Mouse (Mus musculus): ENCODE measurements around the gene Gm15557.

Gm15557 gene

DNA sequence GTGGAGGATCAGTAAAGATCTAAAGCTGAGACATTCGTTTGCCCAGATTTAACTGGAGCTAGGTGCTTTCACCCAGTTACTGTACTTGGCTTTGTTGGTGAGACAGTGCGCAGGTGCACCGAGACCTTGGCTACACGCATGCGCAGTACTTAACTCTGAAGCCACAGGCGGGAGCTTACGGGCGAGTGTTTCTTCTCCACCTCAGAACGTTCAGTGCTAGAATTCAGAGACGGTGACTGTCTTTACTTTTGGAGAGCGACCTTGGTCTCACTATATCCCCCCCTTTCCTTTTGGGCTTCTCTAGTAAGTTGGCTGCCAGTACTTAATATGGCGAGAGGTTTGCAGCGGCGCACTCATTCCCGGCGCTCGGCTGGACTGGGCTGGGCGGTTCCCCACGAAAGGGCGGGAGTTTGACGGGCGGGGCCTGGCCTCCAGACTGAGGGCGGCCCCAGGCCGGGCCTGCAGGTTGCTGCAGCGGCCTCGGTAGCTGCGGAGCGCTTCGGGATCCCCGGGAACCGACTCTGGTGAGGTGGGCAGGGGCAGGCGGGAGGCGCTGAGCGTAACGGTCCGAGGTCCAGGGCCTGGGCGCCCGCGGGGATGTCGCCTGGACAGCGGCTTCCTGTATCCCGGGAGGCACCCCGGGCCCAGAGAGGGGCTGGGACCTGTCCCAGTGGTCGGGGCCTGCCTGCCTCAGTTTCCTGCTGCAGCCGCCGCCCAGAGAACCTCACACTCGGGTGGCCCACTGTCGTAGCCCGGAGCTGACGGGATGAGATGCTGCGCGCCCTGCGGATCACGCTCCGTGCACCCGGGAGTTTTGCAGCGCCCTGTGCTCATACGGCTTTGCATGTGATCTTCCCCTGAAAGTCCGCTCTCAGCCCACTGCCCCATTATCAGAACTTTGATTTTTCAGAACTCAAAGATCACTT lies 15.9 kb downstream of the Gm15557 start, which contains the start of gene Cep250:
Gene Cep250 (plus strand): TSS at position 325 of the 926 bp plus-strand sequence.
- peak; percentile 89 for DNase-seq

DNA sequence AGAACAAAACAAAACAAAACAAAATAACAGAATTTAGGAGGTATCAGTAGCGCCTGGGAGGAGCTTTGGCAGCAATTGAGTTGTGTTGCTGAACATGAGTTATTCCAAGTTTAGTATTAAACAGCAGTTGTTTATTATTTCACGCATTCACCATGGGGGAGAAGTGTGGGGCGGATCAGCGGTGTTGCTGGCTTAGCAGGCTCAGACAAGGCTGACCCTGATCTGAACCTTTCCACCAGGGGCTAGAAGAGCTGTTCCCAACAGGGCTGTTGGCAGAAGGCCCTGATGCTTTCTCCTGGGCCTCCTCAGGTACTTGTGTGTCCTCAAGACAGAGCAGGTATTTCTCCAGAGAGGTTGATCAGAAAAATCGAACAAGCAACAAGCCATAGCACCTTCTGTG lies 19.5 kb downstream of the Gm15557 start:
- DNase-seq: no peak

DNA sequence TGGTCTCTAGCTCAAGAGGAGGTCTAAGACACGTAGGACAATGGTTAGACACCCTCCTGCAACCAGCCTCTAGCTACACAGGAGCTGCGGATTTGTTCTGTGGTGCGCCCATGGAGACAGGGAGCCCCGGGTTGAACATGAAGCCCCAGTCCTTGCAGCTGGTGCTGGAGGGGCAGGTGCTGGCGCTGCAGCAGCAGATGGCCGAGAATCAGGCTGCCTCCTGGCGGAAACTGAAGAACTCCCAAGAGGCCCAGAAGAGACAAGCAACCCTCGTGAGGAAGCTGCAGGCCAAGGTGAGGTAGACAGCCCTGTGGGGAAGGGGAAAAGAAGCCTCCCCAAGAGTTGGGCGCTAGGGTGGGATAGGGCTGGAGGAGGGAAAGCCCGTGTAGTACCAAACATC lies 21.3 kb downstream of the Gm15557 start:
- DNase-seq: no peak

DNA sequence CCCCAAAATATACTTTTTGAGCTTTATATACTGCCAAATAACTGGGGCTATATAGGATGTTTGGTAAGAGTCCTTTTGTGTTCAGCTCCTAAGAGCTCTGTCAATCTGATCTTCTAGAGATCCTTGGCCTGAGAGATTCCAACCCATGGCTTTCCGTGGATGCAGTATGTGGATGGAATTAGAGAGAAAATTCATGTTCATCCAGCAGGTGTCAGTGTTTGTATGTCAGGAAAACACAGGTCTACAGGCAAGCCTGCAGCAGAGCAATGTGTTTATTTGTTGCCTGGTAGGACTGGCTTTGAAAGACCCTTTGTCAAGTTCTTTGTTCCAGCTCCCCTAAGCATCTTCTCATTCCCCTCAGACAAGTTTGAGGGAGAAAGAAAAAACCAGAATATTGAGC lies 22.5 kb downstream of the Gm15557 start:
- DNase-seq: no peak

DNA sequence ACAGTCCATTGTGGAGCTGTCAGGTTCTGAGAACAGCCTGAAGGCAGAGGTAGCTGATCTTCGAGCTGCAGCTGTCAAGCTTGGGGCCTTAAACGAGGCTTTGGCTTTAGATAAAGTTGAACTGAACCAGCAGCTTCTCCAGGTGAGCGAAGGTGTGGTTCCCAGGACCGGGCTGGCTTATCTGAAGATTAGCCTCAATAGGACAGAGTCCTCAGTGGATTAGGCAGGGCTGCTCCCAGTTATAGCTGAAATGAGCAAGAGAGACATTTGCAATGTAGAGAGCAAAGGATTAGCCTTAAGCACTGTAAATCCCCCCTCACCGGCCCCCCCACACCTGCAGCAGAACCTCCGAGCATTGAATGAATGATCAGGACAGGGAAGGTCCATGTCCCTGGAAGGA lies 32.8 kb downstream of the Gm15557 start:
- DNase-seq: no peak

DNA sequence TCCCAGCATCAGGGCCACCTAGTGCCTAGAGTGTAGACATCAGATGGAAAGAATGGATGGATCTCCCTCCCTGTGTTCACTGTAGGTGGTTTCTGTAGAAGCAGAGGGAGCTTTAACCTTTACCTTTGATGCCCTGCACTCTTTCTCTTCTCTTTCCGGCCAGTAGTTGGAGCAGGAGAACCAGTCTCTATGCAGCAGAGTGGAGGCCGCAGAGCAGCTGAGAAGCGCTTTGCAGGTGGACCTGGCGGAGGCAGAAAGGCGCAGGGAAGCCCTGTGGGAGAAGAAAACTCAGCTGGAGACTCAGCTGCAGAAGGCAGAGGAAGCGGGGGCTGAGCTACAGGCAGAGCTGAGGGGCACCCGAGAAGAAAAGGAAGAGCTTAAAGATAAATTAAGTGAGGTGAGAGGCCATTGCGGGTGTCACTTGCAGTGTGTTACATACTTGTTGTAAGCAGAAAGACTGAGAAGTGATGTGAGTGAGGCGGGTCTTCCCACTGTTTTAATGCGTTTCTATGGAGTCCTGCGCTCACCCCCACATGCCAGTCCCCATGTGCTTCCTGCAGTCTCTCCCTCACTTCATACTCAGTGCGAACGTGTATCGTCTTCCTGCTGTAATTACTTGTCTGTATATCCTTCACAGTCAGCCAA lies 33.7 kb downstream of the Gm15557 start:
- peak; percentile 25 for DNase-seq

DNA sequence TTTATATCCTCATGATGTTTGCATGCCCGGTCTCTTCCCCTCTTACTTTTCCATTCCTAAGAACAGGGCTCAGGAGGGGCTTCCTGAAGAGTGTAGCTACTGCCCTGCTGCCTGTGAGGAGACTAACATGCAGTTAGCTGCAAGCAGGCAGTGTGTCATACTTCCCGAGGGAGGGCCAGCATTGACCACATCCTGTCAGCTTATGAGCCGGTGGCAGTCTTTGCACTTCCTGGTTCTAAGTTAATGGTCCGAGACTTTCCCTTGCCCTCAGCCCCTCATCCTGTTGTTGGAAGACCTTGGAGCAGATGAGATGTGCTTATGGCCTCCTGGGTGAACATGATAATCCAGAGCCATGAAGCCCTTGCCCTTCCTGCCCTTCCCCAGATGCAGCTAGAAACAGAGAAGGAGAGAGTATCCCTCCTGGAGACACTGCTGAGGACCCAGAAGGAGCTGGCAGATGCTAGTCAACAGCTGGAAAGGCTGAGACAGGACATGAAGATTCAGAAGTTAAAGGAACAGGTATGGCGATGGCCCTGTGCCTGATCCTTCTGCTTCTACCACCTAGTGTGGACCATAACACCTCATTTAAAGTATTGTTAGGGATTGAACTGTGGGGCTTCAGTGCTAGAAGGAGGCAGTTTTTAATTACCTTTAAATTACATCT lies 38.9 kb downstream of the Gm15557 start:
- DNase-seq: no peak

DNA sequence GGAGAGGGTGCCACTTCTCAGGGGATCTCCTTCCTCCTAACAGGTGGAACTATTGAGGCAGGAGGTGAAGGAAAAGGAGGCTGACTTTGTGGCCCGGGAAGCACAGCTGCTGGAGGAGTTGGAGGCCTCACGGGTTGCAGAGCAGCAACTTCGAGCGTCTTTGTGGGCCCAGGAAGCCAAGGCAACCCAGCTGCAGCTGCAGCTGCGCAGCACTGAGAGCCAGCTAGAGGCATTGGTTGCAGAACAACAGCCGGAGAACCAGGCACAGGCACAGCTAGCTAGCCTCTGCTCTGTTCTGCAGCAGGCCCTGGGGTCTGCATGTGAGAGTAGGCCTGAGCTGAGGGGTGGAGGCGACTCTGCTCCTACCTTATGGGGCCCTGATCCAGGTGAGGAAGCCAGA lies 45.2 kb downstream of the Gm15557 start:
- no peak for DNase-seq

DNA sequence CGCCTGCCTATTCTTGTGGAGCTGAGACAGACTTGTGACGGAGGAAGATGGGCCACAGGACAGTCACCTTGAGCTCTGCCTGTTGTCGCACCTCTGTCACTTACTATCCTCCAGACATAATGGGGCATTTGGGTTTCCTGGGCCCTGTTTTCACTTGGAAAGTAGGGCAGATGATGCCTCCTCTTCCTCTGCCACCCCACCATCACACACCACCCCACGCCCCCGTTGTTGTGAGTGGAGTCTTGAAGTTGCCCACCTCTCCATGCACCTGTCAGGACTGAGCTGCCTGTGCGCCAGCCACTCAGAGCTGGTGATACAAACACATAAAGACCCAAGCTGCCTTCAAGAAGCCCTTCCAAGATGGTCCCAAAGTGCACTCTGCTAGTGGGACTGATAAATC lies 46.6 kb downstream of the Gm15557 start:
- DNase-seq: no peak

DNA sequence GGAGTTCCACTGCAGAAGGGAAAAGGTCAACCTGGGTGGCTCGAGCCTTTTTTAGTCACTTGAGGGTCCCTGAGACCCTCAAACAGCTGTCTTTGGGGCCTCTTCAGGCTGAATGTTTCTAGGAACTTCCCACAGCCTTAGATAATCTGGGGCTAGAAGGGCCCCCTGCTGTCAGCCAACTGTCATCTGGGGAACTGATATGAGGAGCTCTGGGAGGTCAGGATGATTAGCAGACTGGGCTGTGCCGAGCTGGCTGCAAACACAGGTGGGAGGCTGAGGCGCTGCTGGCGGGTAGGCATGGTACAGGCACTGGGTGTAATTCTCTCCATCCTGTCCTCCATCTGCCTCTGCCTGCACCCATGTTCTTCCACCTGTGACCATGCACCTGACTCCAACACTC lies 48.6 kb downstream of the Gm15557 start:
- DNase-seq: no peak

DNA sequence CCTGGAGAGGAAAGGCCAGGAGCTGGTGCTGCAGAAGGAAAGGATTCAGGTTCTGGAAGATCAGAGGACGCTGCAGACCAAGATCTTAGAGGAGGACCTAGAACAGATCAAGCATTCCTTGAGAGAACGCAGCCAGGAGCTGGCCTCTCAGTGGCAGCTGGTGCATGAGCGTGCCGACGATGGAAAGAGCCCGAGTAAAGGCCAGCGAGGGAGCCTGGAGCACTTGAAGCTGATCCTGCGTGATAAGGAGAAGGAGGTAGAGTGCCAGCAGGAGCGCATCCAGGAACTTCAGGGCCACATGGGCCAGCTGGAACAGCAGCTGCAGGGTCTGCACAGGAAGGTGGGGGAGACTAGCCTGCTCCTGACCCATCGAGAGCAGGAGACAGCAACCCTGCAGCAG lies 50.6 kb downstream of the Gm15557 start:
- DNase-seq: no peak

DNA sequence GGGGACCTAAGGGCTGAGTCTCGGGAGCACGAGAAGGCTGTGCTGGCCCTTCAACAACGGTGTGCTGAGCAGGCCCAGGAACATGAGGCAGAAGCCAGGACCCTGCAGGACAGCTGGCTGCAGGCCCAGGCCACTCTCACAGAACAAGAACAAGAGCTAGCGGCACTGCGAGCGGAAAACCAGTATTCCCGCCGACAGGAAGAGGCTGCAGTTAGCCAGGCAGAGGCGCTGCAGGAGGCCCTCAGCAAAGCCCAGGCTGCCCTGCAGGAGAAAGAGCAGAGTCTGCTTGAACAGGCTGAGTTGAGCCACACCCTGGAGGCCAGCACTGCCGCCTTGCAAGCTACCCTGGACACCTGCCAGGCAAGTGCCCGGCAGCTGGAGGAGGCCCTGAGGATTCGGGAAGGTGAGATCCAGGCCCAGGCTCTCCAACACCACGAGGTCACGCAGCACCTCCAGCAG lies 51.4 kb downstream of the Gm15557 start:
- DNase-seq: peak; percentile 55
